Mouse (Mus musculus) myocyte (in vitro differentiated cells): ENCODE results near the gene R3hcc1l.

Source experiments
- CEBPB ChIP-seq: IDR thresholded peaks from 2 replicates; pipeline ENCODE4 v1.6.1; 2011; ENCODE audit warnings: mild to moderate bottlenecking, moderate library complexity; ENCODE audit not compliant: poor library complexity, insufficient read depth, severe bottlenecking
- E2F4 ChIP-seq: IDR thresholded peaks from one replicate; pipeline ENCODE4 v1.6.1; 2011; ENCODE audit warnings: mild to moderate bottlenecking, control low read depth, moderate library complexity; ENCODE audit not compliant: insufficient read depth
- MAX ChIP-seq: IDR thresholded peaks from one replicate; pipeline ENCODE4 v1.6.1; 2011; ENCODE audit warnings: low read depth, mild to moderate bottlenecking, control low read depth
- MYOG ChIP-seq, 3 experiments: IDR thresholded peaks; one replicate each; pipeline ENCODE4 v1.6.1; 2011; ENCODE audit warnings: control low read depth in 2 of 3, low read depth in 2 of 3, mild to moderate bottlenecking in 2 of 3; ENCODE audit not compliant: insufficient read length in 2 of 3, control insufficient read depth in 1 of 3, insufficient read depth in 1 of 3
- POLR2A ChIP-seq: IDR thresholded peaks from one replicate; pipeline ENCODE4 v1.6.1; 2011; ENCODE audit warnings: low read depth, mild to moderate bottlenecking, control low read depth, moderate library complexity; ENCODE audit not compliant: insufficient read length
- POLR2AphosphoS2 ChIP-seq: IDR thresholded peaks from one replicate; pipeline ENCODE4 v1.6.1; 2011; ENCODE audit warnings: low read depth, control low read depth; ENCODE audit not compliant: insufficient read length
- TCF12 ChIP-seq: IDR thresholded peaks from one replicate; pipeline ENCODE4 v1.6.1; 2011; ENCODE audit warnings: mild to moderate bottlenecking, control low read depth; ENCODE audit not compliant: poor library complexity, insufficient read depth, severe bottlenecking
- TCF3 ChIP-seq: IDR thresholded peaks from one replicate; pipeline ENCODE4 v1.6.1; 2011; ENCODE audit warnings: low read depth, control low read depth; ENCODE audit not compliant: insufficient read length

DNA sequence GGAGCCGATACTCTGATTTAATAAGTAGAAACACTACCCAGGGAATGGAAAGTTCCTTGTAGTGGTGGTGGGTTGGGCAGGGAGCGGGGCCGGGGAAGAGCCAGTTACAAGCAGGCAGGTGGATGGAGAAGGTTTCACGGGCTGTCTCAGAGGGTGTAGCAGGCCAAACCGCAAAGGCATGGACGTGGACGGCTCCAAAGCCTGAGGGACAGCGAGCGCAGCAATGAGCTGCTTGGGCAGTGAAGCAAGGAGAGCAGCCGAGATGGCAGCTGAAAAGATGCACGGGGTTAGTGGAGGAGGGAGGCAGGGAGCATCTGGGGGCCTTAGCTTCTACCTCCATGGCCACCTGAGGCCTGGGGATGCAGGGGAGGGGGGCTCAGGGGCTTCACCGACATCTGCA is 40.3 kb upstream of the R3hcc1l start:
- TF ChIP-seq TCF3 = no peak
- TF ChIP-seq MAX = no peak
- no peak for TF ChIP-seq E2F4
- TF ChIP-seq TCF12 = no peak
- TF ChIP-seq MYOG (IDR thresholded peaks at IDR 0.05; ENCODE audit: control insufficient read depth in 1 of 3, insufficient read depth in 1 of 3, insufficient read length in 2 of 3, low read depth in 2 of 3) = no peak
- no peak for TF ChIP-seq CEBPB
- TF ChIP-seq POLR2A = no peak
- TF ChIP-seq POLR2AphosphoS2 = no peak
